Mouse (Mus musculus) embryonic facial prominence, embryonic 14.5 days (tissue): ENCODE measurements around the gene Wsb1. TPM values are rescaled to one million over a fixed set of nuclear protein-coding genes. Genes with fewer than 3 reads are reported as not detected.

ENCODE experiments used
- ATAC-seq: fragments of 200-750 bp; cut with Nextera tagmentation; 2 replicates; pipeline ENCODE4 v1.8.0; 2017; ENCODE audit warnings: low read depth, moderate number of reproducible peaks, moderate TSS enrichment
- DNase-seq: peaks from one replicate; pipeline ENCODE4 v3.0.0-alpha.2; 2015; ENCODE audit warnings: low spot score
- H3K27ac ChIP-seq: fragments of 300-500 bp; sonication (generic); replicated peaks from 2 replicates; pipeline ENCODE4 v1.5.1; 2014; ENCODE audit warnings: low read depth, mild to moderate bottlenecking, low read length, moderate library complexity
- H3K27me3 ChIP-seq: fragments of 300-500 bp; sonication (generic); replicated peaks from 2 replicates; pipeline ENCODE4 v1.6.1; 2014; ENCODE audit warnings: low read length; ENCODE audit not compliant: control insufficient read depth, insufficient read depth
- H3K36me3 ChIP-seq: fragments of 300-500 bp; sonication (generic); 2 replicates; pipeline ENCODE4 v1.6.1; 2014; ENCODE audit warnings: low read length, mixed read lengths; ENCODE audit not compliant: control insufficient read depth, insufficient read depth
- H3K4me1 ChIP-seq: fragments of 300-500 bp; sonication (generic); 2 replicates; pipeline ENCODE4 v1.6.1; 2014; ENCODE audit warnings: antibody characterized with exemption, low read length; ENCODE audit not compliant: control insufficient read depth, insufficient read depth
- H3K4me2 ChIP-seq: fragments of 300-500 bp; sonication (generic); 2 replicates; pipeline ENCODE4 v1.6.1; 2014; ENCODE audit warnings: low read depth, mild to moderate bottlenecking, low read length, moderate library complexity, mixed read lengths
- H3K4me3 ChIP-seq: fragments of 300-500 bp; sonication (generic); 2 replicates; pipeline ENCODE4 v1.5.1; 2014; ENCODE audit warnings: low read depth, mild to moderate bottlenecking, low read length
- H3K9ac ChIP-seq: fragments of 300-500 bp; sonication (generic); 2 replicates; pipeline ENCODE4 v1.6.1; 2014; ENCODE audit warnings: low read depth, mild to moderate bottlenecking, low read length, moderate library complexity, mixed read lengths
- H3K9me3 ChIP-seq: fragments of 300-500 bp; sonication (generic); 2 replicates; pipeline ENCODE4 v1.6.1; 2016; ENCODE audit warnings: low read length; ENCODE audit not compliant: control insufficient read depth
- WGBS: fragments of 180-500 bp; shearing (Covaris S2); extraction: QIAGEN DNeasy Blood & Tissue Kit; methylation state at CpG from one replicate; pipeline ENCODE4 v1.1.7; 2014; 5-methylcytosine and 5-hydroxymethylcytosine counted together
- polyA plus RNA-seq: library from polyadenylated mRNA; unstranded; fragments of >200 nt; fragmentation: Nextera tagmentation; extraction: Ambion mirVana; gene quantifications from 2 replicates; pipeline ENCODE4 v1.2.1, GENCODE M21; 2014

The Wsb1 gene
- polyA plus RNA-seq, 1 experiment from 2014 or later = 233 TPM

DNA sequence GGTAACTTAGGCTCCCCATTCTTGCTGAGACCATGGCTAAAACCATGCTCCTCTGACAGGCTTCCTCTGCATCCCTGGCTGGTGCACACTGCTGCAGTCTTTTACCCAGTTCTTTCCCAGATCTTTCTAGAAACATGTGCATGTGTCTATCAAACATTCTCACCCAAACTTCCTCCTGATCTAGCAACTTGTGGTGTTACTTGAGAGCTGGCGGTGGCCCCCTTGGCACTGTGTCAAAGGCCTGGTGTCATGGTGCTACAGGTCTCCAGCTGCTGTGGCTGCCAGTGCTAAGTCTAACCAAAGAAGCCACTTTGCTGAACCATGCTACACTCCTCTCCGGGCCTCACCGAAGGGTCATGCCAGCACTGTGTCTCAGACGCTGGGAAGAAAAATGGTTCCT is 55.9 kb downstream of the Wsb1 start:
- whole genome bisulfite sequencing = 91% methylated on average over 4 of the region's 4 CpGs
- H3K9ac ChIP-seq = no peak overlapping the region
- H3K4me1 ChIP-seq = peaks cover 20% of the 10 kb centered on the region
- no peak for ATAC-seq
- DNase-seq = no peak
- H3K9me3 ChIP-seq = no peaks in the 10 kb centered on the region
- H3K36me3 ChIP-seq = no peaks in the 10 kb centered on the region
- no peak overlapping the region for H3K4me2 ChIP-seq
- no peak overlapping the region for H3K27ac ChIP-seq
- no peaks in the 10 kb centered on the region for H3K27me3 ChIP-seq
- no peak overlapping the region for H3K4me3 ChIP-seq

DNA sequence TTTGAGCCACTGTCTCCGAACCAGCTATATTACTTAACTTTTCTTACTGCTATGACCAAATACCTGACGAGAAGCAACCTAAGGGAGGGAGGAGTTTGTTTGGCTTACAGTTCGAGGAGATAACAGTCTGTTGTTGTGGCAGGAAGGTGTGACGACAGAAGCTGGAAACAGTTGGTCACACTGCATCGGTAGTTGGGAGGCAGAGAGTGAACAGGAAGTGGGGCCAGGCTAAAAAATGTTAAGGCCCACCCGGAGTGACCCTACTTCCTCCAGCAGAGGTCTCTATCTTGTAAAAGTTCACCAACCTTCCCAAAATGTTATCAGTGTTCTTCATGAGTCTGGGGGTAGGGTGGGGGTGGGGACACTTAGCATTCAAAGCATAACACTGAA is 56.6 kb downstream of the Wsb1 start:
- Histone ChIP-seq H3K9me3 (no peaks in the 10 kb centered on the region), H3K36me3 (no peaks in the 10 kb centered on the region), H3K4me3 (no peak overlapping the region), H3K27me3 (no peaks in the 10 kb centered on the region), H3K9ac (no peak overlapping the region), H3K4me1 (peaks cover 20% of the 10 kb centered on the region), H3K4me2 (no peak overlapping the region), H3K27ac (no peak overlapping the region)
- no peak for ATAC-seq
- no peak for DNase-seq
- WGBS = 76% methylated on average over 6 of the region's 6 CpGs

DNA sequence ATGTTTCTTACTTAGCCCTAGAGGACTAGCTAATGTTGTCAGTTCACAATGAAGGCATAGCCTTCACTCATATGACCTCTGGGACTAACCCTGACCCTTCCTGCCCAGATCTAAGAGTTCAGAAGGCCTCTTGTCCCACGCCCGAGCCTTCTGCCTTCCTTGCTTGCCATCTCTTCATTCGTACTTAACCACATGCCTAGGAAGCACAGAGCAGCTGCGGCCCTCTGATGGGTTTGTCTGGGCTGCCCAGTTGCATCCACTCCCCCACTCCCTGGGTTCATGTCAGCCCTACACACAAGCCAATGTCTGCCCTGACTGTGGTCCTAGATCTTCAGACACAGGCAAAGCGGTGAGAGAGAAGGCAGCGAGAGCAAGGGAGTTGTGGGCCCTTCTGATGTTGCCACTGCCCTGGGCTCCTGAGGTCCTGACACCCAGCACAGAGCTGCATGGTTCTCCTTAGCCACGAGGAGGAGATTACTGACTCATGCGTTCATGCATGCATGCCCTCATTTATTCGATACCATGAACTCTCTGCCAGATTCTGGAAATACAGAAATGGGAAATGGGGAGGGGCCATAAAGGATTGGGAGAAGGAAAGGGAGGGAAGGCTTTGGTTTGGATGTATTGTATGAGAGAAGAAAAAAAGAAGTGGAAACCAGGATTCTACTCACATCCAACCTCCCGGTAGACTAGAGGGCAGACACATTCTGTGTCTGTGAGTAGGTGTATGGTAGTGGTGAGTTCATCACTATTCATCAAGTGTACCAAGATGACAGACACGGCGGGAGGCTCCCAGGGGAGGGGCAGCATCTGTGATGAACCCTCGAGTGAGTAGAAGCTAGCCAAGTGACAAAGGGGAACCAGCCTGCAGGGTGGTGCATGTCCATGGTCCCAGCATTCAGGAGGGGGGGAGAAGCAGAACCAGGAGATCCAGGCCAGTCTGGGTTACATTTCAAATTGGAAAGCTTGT is 57.3 kb downstream of the Wsb1 start:
- no peaks in the 10 kb centered on the region for H3K9me3 ChIP-seq
- 66% methylated on average over 13 of the region's 13 CpGs for WGBS
- no peak overlapping the region for H3K9ac ChIP-seq
- no peak overlapping the region for H3K4me2 ChIP-seq
- H3K4me1 ChIP-seq = peaks cover 20% of the 10 kb centered on the region
- no peak overlapping the region for H3K4me3 ChIP-seq
- H3K27ac ChIP-seq = no peak overlapping the region
- no peak for DNase-seq
- no peaks in the 10 kb centered on the region for H3K27me3 ChIP-seq
- no peak for ATAC-seq
- H3K36me3 ChIP-seq = no peaks in the 10 kb centered on the region

DNA sequence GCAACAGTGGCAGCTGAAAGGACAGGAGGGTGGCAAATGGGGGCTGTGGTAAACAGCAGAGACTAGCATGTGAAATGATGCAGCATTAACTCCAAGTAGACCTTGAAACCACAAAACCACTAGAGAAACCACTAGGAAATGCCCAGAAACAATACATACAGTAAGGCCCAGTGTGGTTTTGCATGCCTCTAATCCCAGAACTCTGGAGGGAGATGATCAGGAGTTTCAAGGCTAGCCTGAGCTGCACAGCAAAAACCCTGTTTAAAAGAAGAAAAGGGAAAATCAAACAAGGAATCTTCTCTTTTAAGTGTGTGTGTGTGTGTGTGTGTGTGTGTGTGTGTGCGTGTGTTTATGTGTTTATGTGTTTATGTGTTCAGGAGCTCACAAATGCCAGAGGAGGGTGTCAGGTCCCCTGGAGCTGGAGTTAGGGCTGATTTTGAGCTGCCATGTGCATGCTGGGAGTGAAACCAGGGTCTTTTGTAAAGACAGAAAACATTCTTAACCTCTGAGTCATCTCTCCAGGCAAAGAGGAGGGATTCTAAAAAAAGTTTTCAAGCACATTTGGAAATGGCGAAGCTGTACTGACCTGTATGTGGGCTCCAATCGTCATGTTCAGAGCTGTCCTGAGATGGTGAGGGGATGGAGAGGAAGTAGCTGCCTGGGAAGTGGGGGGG is 58.1 kb downstream of the Wsb1 start:
- Histone ChIP-seq H3K9ac (no peak overlapping the region), H3K9me3 (no peaks in the 10 kb centered on the region), H3K4me1 (peaks cover 20% of the 10 kb centered on the region), H3K27ac (0 out of 2 replicates have a peak overlapping the region, but pooled peaks have one; percentile 2), H3K36me3 (no peaks in the 10 kb centered on the region), H3K27me3 (no peaks in the 10 kb centered on the region), H3K4me2 (no peak overlapping the region), H3K4me3 (no peak overlapping the region)
- peak; percentile 54 for DNase-seq
- WGBS = 29% methylated on average over 3 of the region's 3 CpGs
- no peak for ATAC-seq

DNA sequence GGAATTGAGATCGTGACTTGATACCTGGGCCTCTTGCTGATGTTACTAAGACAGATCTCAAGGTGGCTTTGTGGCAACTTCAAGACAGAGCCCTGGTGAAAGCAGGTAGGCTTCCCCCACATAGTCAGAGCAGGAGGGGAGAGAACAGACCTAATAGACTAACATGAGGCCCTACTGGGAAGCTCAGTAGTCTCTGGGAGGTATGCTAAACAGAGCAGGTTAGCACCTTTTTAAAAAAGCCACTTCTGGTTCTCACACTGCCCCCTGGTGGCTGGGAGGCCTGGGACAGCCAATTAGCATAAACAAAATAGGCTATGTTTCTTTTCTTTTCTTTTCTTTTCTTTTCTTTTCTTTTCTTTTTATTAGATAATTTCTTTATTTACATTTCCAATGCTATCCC is 62.3 kb downstream of the Wsb1 start:
- Histone ChIP-seq H3K9me3 (no peaks in the 10 kb centered on the region), H3K27ac (no peak overlapping the region), H3K9ac (no peak overlapping the region), H3K4me1 (peaks cover 16% of the 10 kb centered on the region; the same call in 1 of the 2 replicates), H3K4me2 (no peak overlapping the region), H3K4me3 (no peak overlapping the region), H3K27me3 (no peaks in the 10 kb centered on the region), H3K36me3 (no peaks in the 10 kb centered on the region)
- DNase-seq = no peak
- no peak for ATAC-seq
- WGBS = 79% methylated on average over 1 of the region's 1 CpGs

DNA sequence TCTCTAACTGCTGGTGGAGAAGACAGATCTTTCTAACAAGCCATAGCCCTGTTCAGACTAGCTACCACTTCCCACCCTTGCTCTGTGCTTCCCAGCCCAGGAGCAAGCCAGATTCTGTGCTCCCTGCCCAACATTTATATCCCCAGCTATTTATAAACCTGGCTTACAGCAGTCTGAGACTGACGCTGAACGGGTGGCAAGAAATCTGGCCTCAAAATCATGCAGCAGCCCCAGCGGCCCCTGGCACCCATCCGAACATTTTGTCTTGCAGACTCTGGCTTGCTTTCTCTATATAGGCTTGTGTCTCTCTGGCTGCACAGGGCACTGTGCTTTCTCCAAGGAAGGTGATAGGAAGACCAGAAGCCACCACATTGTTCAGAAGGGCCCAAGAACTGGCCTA is 63.3 kb downstream of the Wsb1 start:
- no peak overlapping the region for H3K4me2 ChIP-seq
- no peak for ATAC-seq
- no peak overlapping the region for H3K27ac ChIP-seq
- H3K36me3 ChIP-seq = no peaks in the 10 kb centered on the region
- H3K4me3 ChIP-seq = no peak overlapping the region
- WGBS = 85% methylated on average over 4 of the region's 4 CpGs
- peak; percentile 20 for DNase-seq
- H3K4me1 ChIP-seq = 0 out of 2 replicates have a peak, but pooled peaks cover 7% of the 10 kb centered on the region
- H3K27me3 ChIP-seq = no peaks in the 10 kb centered on the region
- no peaks in the 10 kb centered on the region for H3K9me3 ChIP-seq
- no peak overlapping the region for H3K9ac ChIP-seq

DNA sequence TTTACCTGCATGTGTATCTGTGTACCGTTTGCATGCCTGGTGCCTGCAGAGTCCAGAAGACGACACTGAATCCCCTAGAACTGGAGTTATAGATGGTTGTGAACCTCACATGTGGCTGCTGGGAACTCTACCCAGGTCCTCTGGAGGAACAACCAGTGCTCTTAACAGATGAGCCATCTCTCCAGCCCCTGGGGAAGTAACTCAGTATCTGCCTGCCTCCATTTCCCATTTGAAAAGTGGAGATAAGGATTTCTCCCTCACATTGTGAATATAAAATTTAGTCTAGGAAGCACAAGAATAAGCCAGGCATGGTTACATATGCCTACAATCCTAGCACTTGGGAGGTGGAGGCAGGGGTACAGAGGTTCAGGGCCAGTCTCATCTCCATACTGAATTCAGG is 64.2 kb downstream of the Wsb1 start:
- DNase-seq (no peak), ATAC-seq (no peak)
- H3K4me2 ChIP-seq = no peak overlapping the region

More for the DNA sequence above, 64.2 kb downstream of the Wsb1 start:
- Histone ChIP-seq H3K27ac (no peak overlapping the region), H3K4me1 (0 out of 2 replicates have a peak, but pooled peaks cover 4% of the 10 kb centered on the region), H3K27me3 (no peaks in the 10 kb centered on the region), H3K36me3 (no peaks in the 10 kb centered on the region), H3K9me3 (no peaks in the 10 kb centered on the region), H3K9ac (no peak overlapping the region), H3K4me3 (no peak overlapping the region)
- WGBS = 85% methylated on average over 2 of the region's 2 CpGs
